Mouse (Mus musculus) E14TG2a.4 (cell line): ENCODE data around the gene Ethe1.

ENCODE experiments used
- CTCF ChIP-seq: conservative IDR thresholded peaks from 2 replicates; pipeline ENCODE4 v1.5.1; 2014; ENCODE audit warnings: low read length
- NANOG ChIP-seq: IDR thresholded peaks from 2 replicates; pipeline ENCODE4 v1.6.1; 2014; ENCODE audit warnings: borderline replicate concordance, low read length, mixed read lengths

DNA sequence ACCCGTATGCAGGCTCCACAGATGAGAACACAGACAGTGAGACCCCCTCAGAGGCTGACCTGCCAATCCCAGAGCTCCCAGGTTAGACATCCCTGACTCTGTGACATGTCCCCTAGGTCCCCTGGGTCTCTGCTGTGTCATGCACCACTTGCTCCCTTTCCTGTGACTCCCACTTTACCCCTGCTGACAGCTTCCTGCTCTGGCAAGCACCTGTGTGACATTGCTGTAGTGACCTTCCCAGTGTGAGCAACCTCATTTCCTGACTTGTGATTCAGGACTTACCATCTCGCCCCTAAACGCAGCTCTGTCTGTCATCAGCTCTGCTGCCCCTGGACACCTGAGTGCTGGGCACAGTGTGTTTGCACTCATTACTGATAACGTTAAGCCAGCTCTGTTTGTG, 16.3 kb upstream of the Ethe1 start:
- TF ChIP-seq CTCF: no peak
- TF ChIP-seq NANOG: no peak
